Mouse (Mus musculus): ENCODE data around the gene Gm11937.

The Gm11937 gene

DNA sequence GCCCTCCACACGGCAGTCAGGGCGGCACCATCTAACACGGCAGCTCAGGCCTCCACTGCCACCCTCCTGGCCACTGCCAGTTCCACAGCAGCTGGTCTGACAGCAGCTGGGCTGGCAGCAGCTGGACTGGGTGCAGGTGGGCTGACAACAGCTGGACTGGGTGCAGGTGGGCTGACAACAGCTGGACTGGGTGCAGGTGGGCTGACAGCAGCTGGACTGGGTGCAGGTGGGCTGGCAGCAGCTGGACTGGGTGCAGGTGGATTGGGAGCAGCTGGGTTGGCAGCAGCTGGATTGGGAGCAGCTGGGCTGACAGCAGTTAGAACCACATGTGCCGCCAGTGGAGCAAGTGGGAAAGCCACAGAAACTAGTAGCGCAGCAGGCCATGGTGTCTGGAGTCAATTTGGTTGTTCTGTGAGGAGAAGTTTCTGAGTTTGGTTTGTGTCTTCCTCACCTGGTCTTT, 26.7 kb downstream of the Gm11937 start, which contains the start of gene Krtap1-4:
Krtap1-4 (minus strand) TSS at position 410 of the 460 bp plus-strand sequence.
- in situ Hi-C loops (cut with MboI; ENCODE audit: low sequenced_read_pairs) = no loop called here

DNA sequence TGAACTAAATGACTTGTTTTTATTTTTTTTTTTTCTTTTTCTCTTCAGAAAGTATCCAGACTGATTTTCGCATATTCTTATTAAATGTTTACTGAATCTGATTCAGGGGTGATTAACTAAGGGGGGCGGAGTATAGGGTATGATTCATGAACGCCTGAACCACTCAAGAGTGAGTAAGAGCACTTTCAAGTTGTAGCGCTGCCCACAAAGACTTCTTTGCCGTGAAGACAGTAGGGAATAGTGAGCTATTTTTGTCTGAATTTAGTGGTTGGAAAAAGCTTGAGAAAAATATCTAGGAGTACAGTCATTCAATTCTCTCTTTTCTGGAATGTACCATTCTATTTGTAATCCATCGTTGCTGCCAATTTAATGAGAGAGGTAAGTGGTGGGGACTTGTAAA, 28.4 kb downstream of the Gm11937 start:
- in situ Hi-C loops (cut with MboI; ENCODE audit: low sequenced_read_pairs) = no loop called here

DNA sequence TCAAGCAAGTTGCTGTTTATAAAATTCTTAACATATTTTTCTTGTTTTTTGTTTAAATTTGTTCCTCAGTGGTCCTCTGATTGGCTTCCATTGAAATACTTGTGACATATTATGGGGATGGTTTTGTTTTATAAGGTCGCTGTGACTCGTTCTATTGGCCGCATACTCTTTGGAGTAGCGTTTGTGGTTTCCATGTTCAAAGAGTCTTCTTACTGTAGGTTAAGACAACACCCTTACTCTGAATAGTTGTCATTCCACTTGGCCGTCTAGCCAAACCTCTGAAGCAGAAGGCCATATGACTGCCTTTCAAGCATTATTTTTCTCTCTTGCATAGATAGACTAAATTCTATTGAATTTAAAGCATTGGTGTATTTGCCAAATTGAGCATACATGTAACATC, 28.9 kb downstream of the Gm11937 start:
- in situ Hi-C loops (cut with MboI; ENCODE audit: low sequenced_read_pairs) = no loop called here

DNA sequence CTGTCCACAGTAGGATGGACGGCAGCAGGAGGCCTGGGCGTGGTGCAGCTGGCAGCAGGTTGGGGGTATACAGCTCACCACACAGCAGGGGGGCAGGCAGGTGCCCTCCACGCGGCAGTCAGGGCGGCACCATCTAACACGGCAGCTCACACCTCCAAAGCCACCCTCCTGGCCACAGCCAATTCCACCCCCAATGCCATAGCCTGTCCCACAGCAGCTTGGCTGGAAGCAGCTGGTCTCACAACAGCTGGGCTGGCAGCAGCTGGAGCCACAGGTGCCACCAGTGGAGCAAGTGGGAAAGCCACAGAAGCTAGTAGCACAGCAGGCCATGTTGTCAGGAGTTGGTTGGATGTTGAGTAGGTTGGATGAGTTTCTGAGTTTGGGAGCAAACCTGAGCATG, 29.4 kb downstream of the Gm11937 start, which contains the start of gene Krtap1-5:
Krtap1-5 (minus strand) TSS at position 381 of the 400 bp plus-strand sequence.
- in situ Hi-C loops (cut with MboI; ENCODE audit: low sequenced_read_pairs) = no loop called here

DNA sequence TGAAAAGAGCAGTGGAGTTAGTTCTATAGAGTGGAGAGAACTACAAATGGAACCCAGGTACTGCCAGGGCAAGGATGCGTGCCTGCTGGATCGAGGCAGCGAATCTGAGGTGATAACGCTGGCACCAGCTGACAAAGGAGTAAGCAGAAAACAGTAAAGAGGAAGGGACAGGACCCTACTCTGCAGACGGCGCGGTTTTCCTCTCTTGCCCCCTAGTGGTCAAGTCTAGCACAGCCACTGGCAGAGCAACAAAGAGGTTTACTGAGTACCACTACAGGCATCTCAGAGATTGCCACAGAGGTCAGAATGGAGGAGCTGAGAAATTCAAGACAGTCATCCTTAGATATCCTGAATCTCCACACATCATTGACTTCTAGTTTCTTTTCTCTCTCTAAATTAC, 35.9 kb downstream of the Gm11937 start:
- in situ Hi-C loops (cut with MboI; ENCODE audit: low sequenced_read_pairs) = no loop called here

DNA sequence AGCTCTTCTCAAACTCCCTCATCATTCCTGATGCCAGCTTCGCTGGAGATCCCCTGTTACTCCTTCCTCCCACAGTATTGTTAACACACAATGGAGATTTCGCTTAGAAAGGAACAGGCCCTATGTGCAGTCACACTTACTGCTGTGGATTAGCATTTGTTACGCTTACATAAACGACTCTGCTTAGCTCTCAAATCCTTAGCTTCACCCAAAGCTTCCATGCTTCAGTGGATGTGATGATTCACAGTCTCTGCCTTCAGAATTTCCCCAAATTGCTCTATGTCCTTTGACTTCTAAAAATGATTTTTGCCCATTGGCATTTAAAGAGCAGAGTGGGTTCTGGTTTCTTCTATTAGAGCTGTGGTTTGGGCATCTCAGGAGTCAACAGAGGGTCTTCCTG, 36.8 kb downstream of the Gm11937 start:
- in situ Hi-C loops (cut with MboI; ENCODE audit: low sequenced_read_pairs) = no loop called here

DNA sequence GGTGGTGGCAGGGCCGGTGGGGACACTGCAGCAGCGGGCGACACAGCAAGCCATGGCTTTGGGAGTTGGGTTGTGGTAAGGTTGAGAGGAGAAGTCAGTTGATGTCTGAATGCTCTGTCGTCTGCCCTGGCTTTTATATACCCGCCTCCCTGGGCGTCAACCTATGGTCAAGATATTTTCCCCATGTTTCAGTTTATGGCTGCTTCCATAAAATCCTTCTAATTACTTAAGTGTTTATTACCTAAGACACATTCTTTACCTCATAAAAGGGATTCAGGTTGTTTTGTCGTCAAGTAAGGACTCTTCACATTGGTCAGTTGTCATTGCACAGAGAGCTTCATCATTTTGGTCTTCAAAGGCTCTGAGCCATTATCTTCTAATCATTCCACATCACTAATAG, 43.5 kb downstream of the Gm11937 start, which contains the start of gene Krtap3-1:
Krtap3-1 (minus strand) TSS at position 101 of the 400 bp plus-strand sequence.
- in situ Hi-C loops (cut with MboI; ENCODE audit: low sequenced_read_pairs) = no loop called here

DNA sequence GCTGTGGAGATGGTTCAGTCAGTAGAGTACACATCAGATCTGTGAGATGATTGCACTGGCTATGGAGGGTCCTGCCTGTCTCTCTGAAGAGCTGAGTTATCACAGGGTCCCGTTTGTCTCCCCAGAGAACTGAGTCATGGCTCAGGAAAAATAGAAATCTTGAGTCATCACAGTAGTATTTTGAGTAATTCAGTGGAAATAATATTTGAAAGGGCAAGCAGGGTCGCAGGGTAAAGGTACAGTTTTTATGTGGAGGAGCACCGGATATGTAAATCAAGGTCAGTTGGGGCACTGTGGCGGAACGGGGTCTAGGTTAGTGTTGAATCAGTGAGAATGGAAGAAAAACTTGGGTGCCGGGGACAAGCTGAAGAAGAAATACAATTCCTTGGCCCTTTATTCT, 47.4 kb downstream of the Gm11937 start:
- in situ Hi-C loops (cut with MboI; ENCODE audit: low sequenced_read_pairs) = no loop called here

All from CH12F3 (cell line).